Mouse (Mus musculus) midbrain, postnatal 0 days (tissue): ENCODE results near the gene Lasp1. TPM values are rescaled to one million over a fixed set of nuclear protein-coding genes. Genes with fewer than 3 reads are reported as not detected.
"Not testable (repeated sequence)": the region's sequence is repeated elsewhere in the genome, so short reads cannot be mapped to it uniquely, and the experiment has no call there.

ENCODE experiments used
- ATAC-seq: fragments of 200-750 bp; cut with Nextera tagmentation; 2 replicates; pipeline ENCODE4 v1.8.0; 2017; ENCODE audit warnings: moderate number of reproducible peaks, mild to moderate bottlenecking, moderate TSS enrichment, moderate library complexity; ENCODE audit not compliant: low FRiP score
- DNase-seq: peaks from one replicate; pipeline ENCODE4 v3.0.0-alpha.2; 2015; ENCODE audit warnings: low spot score
- H3K27ac ChIP-seq: fragments of 300-500 bp; sonication (generic); 2 replicates; pipeline ENCODE4 v1.5.1; 2014; ENCODE audit warnings: low read depth, mild to moderate bottlenecking, low read length, mixed read lengths
- H3K27me3 ChIP-seq: fragments of 300-500 bp; sonication (generic); 2 replicates; pipeline ENCODE4 v1.6.1; 2014; ENCODE audit warnings: low read length, control low read depth, mixed read lengths; ENCODE audit not compliant: insufficient read depth
- H3K36me3 ChIP-seq: fragments of 300-500 bp; sonication (generic); 2 replicates; pipeline ENCODE4 v1.6.1; 2014; ENCODE audit warnings: low read length, control low read depth, mixed read lengths; ENCODE audit not compliant: insufficient read depth
- H3K4me1 ChIP-seq: fragments of 300-500 bp; sonication (generic); 2 replicates; pipeline ENCODE4 v1.6.1; 2014; ENCODE audit warnings: mild to moderate bottlenecking, control low read depth, antibody characterized with exemption, low read length, mixed read lengths; ENCODE audit not compliant: insufficient read depth
- H3K4me2 ChIP-seq: fragments of 300-500 bp; sonication (generic); 2 replicates; pipeline ENCODE4 v1.6.1; 2014; ENCODE audit warnings: low read depth, mild to moderate bottlenecking, low read length, mixed read lengths; ENCODE audit not compliant: poor library complexity, severe bottlenecking
- H3K4me3 ChIP-seq: fragments of 300-500 bp; sonication (generic); 2 replicates; pipeline ENCODE4 v1.5.1; 2014; ENCODE audit warnings: low read depth, mild to moderate bottlenecking, low read length, moderate library complexity
- H3K9ac ChIP-seq: fragments of 300-500 bp; sonication (generic); replicated peaks from 2 replicates; pipeline ENCODE4 v1.6.1; 2014; ENCODE audit warnings: mild to moderate bottlenecking, low read length, moderate library complexity, mixed read lengths; ENCODE audit not compliant: poor library complexity, severe bottlenecking
- H3K9me3 ChIP-seq: fragments of 300-500 bp; sonication (generic); 2 replicates; pipeline ENCODE4 v1.6.1; 2016; ENCODE audit warnings: low read length, control low read depth
- CTCF ChIP-seq: IDR thresholded peaks from 2 replicates; pipeline ENCODE4 v1.5.1; 2016; ENCODE audit warnings: antibody characterized with exemption, mild to moderate bottlenecking
- WGBS: fragments of 180-500 bp; shearing (Covaris S2); extraction: QIAGEN DNeasy Blood & Tissue Kit; methylation state at CpG from one replicate; pipeline ENCODE4 v1.1.7; 2014; 5-methylcytosine and 5-hydroxymethylcytosine counted together
- polyA plus RNA-seq: library from polyadenylated mRNA; unstranded; fragments of >200 nt; fragmentation: Nextera tagmentation; extraction: Ambion mirVana; gene quantifications from 2 replicates; pipeline ENCODE4 v1.2.1, GENCODE M21; 2015
- total RNA-seq: library from RNA; depleted of rRNA; stranded (reverse); fragments of >200 nt; gene quantifications from 2 replicates; pipeline ENCODE4 v1.2.3, GENCODE M21; 2014

Lasp1 gene
- total and polyA plus RNA-seq, 2 experiments from 2014 or later, result 179 to 206 TPM

DNA sequence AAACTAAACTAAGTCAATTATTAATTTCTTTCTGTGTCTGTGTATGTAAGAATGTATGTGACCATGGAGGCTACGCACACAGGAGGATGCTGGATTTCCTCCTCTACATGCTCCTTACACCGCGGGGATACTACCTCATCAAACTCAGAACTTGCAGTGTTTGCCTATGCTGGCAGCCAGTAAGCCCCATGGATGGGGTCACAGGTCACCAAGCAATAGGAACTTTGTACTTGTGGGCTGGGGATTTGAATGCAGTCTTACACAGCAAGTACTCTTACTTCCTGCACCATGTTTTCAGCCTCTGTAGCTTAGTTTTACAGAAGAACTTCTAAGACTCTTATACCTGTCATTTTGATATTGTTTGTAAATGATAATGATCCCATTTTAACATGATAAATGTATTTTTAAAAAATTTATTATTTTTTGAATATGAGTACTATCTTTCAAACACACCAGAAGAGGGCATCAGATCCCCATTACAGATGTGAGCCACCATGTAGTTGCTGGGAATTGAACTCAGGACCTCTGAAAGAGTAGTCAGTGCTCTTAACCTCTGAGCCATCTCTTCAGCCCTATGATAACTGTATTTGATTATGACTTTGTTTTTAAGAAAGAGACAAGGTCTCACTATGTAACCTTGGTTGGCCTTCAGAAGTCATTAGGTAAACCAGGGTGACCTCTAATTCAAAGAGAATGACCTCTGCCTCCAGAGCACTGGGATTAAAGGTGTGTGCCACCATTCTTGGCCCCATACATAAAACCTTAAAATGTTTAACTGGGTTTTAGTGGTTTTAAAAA is 67.5 kb downstream of the Lasp1 start:
- Histone ChIP-seq H3K9ac (no peak overlapping the region), H3K4me2 (no peak overlapping the region), H3K9me3 (no peaks in the 10 kb centered on the region), H3K4me3 (no peak overlapping the region), H3K4me1 (no peaks in the 10 kb centered on the region), H3K36me3 (no peaks in the 10 kb centered on the region), H3K27me3 (no peaks in the 10 kb centered on the region), H3K27ac (no peak overlapping the region)
- no peak for TF ChIP-seq CTCF
- WGBS, result 94% methylated on average over 3 of the region's 3 CpGs
- ATAC-seq (no peak), DNase-seq (no peak)

DNA sequence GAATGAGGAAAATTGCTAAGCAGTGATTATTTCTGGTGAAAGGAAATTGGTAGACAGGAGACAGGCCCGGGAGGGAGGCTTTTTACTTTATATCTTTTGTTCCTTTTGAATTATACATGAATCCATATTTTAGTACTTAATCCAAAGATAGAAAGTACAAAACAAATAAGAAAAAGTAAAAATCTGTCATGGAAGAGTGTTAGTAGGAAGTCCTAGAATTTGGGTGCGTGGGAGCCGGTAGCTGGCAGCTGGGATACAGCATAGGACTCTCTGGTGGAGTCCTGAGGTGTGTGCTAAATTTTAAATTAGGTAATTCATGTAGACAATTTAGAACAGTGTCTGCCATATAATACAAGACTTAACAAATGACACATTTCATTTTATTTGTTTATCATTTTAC is 68.8 kb downstream of the Lasp1 start:
- 85% methylated on average over 3 of the region's 3 CpGs for WGBS
- DNase-seq (no peak), ATAC-seq (no peak)

DNA sequence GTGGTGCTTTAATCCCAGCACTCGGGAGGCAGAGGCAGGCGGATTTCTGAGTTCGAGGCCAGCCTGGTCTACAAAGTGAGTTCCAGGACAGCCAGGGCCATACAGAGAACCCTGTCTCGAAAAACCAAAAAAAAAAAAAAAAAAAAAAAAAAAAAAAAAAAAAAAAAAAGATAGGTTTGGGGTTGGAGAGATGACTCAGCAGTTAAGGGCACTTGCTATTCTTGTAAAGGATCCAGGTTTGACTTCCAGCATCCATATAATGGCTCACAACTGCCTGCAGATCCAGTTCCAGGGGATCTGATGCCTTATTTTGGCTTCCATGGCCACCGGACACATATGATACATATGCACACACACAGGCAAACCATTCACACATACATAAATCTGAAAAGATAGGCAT is 73.6 kb downstream of the Lasp1 start:
- 84% methylated on average over 5 of the region's 5 CpGs for WGBS
- not testable (repeated sequence) for ATAC-seq

More for the DNA sequence above, 68.8 kb downstream of the Lasp1 start:
- no peak overlapping the region for H3K9ac ChIP-seq
- no peak overlapping the region for H3K4me3 ChIP-seq
- H3K27me3 ChIP-seq, result no peaks in the 10 kb centered on the region
- H3K36me3 ChIP-seq, result no peaks in the 10 kb centered on the region
- TF ChIP-seq CTCF, result no peak
- H3K4me1 ChIP-seq, result no peaks in the 10 kb centered on the region
- H3K9me3 ChIP-seq, result no peaks in the 10 kb centered on the region
- H3K4me2 ChIP-seq, result no peak overlapping the region
- H3K27ac ChIP-seq, result no peak overlapping the region

DNA sequence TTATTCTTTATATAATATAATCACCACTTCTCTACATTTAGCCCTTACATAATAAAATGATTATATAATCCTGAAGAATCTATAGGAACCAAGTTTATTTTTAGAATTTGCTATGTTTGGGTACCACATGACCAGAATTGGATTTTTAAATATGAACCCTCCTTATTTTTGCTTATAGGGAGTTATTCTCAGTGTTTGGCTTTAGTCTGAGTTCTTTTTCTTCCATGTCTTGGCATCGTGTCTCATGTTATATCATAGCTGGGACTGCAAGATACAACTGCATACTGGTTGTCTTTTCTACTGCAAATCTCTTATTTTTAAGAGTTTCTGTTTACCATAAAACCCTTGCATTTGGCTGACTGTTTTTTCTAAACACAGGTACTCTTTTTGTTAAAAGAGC is 75.6 kb downstream of the Lasp1 start:
- TF ChIP-seq CTCF, result no peak
- H3K4me1 ChIP-seq, result no peaks in the 10 kb centered on the region
- H3K9me3 ChIP-seq, result no peaks in the 10 kb centered on the region
- H3K27me3 ChIP-seq, result no peaks in the 10 kb centered on the region
- H3K4me3 ChIP-seq, result no peak overlapping the region
- DNase-seq (no peak), ATAC-seq (no peak)
- WGBS, result 91% methylated on average over 1 of the region's 1 CpGs
- no peak overlapping the region for H3K4me2 ChIP-seq
- no peaks in the 10 kb centered on the region for H3K36me3 ChIP-seq
- no peak overlapping the region for H3K9ac ChIP-seq
- no peak overlapping the region for H3K27ac ChIP-seq

More for the DNA sequence above, 73.6 kb downstream of the Lasp1 start:
- not testable (repeated sequence) for H3K9me3 ChIP-seq, H3K36me3 ChIP-seq, H3K4me3 ChIP-seq, H3K4me1 ChIP-seq, H3K27ac ChIP-seq, H3K4me2 ChIP-seq, DNase-seq, H3K9ac ChIP-seq, H3K27me3 ChIP-seq

DNA sequence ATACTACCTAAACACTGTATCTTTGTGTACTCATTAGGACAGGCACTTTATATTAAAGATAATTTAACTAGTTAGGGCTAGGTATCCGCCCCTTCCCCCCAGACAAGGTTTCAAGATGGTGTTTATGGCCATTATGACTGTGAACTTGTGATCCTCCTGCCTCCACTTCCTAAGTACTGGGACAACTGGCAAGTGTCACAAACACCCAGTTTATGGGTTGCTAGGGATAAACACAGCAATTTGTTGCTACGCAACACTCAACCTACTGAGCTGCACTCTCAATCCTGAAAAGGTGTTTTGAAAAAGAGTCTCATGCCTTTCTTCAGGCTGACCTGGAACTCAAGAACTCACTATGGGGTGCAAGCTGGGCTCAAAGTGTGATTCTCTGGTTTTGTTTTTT is 78.5 kb downstream of the Lasp1 start:
- H3K4me1 ChIP-seq, result no peaks in the 10 kb centered on the region
- no peak overlapping the region for H3K4me2 ChIP-seq
- no peaks in the 10 kb centered on the region for H3K9me3 ChIP-seq
- H3K4me3 ChIP-seq, result no peak overlapping the region
- WGBS, result 86% methylated on average over 2 of the region's 2 CpGs
- no peak for ATAC-seq
- no peak for DNase-seq
- TF ChIP-seq CTCF, result no peak
- no peaks in the 10 kb centered on the region for H3K27me3 ChIP-seq
- H3K9ac ChIP-seq, result no peak overlapping the region
- no peak overlapping the region for H3K27ac ChIP-seq
- no peaks in the 10 kb centered on the region for H3K36me3 ChIP-seq

DNA sequence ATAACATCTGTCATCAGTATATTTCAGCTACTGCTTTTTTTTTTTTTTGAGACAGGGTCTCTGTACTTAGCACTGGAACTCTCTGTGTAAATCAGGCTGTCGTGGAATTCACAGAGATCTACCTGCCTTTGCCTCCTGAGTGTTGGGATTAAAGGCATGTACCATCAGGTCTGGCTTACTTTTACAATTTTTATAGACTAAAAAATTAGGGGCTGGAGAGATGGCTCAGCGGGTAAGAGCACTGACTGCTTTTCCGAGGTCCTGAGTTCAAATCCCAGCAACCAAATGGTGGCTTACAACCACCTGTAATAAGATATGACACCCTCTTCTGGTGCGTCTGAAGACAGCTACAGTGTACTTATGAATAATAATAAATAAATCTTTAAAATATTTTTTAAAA is 81.6 kb downstream of the Lasp1 start:
- no peak for TF ChIP-seq CTCF
- ATAC-seq (no peak), DNase-seq (no peak)
- Histone ChIP-seq H3K9me3 (no peaks in the 10 kb centered on the region), H3K27me3 (no peaks in the 10 kb centered on the region), H3K4me3 (no peak overlapping the region), H3K4me2 (no peak overlapping the region), H3K36me3 (no peaks in the 10 kb centered on the region), H3K9ac (no peak overlapping the region), H3K4me1 (no peaks in the 10 kb centered on the region), H3K27ac (no peak overlapping the region)
- WGBS, result 93% methylated on average over 4 of the region's 4 CpGs
